Comparison of ENCODE assay signal across 10 mouse cellular contexts in the genomic region with DNA sequence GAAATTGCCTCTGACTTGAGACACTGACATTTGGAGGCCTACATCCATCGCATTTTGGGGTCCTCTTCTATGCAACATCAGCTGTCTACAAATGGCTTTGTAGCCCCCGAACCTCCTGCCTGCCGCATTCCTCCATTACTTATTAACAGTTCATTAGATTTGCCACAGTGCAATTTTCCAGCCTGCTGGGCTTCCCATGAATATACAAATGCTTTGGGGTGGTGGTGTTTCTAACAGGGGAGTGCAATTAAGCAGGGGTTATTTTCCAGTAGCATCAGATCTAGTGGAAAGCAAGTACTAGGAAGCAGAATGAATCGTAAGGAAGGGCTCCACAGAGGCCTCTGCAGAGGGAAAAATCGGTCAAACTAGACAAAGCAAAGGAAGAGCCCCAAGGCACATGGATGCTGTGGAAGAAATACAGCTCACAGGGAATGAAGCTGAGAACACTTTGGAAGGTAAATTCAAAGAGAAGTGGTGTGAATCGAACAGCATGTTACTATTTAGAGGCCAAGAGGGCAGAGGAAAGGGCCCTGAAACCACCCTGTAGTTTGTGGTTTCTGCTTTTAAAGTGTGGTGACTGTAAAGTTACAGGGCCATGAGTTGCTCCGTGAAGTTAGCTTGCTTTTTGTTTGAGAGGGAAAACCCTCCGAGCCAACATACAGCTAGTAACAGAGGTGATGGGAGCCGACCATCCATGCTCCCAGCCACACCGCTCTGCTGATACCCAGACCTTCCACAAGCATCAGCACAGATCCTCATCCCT.
DNase-seq lines count a peak whose midpoint lies in the region; ATAC-seq and TF ChIP-seq lines count a peak whose summit lies in the region.
"Had no signal": no experiment of that assay in that cellular context is flagged by ENCODE, and none has a peak within 500 bp of the region (broad histone marks: within the 10 kb centered on the region; RNA-seq: fewer than 3 reads in every experiment).

No protein-coding gene starts in this region.

- 33% methylated on average over 10 of the region's 10 CpGs for WGBS in hindbrain, embryonic 16.5 days
- WGBS in intestine, postnatal 0 days = 66% methylated on average over 10 of the region's 10 CpGs
- 71% methylated on average over 10 of the region's 10 CpGs for WGBS in heart, adult 2 months

- H3K4me3 ChIP-seq in CH12.LX (replicated peaks in 1 of 3; ENCODE audit: low read depth in 2 of 3, low read length in 2 of 3, poor library complexity in 1 of 3) = no peak overlapping the region
- no peak overlapping the region for H3K4me3 ChIP-seq in hindbrain, embryonic 16.5 days (ENCODE audit: low read length)
- no peak overlapping the region for H3K4me3 ChIP-seq in intestine, postnatal 0 days (ENCODE audit: low read depth, low read length)
- no peak overlapping the region for H3K4me3 ChIP-seq in heart, adult 2 months
- H3K4me3 ChIP-seq: limb, embryonic 12.5 days had no signal

- no peak for TF ChIP-seq CTCF in CH12.LX (conservative IDR thresholded peaks at IDR 0.05 in 1 of 2, IDR thresholded peaks at IDR 0.05 in 1 of 2; ENCODE audit: low read depth in 2 of 2, low read length in 2 of 2)
- no peak for TF ChIP-seq CTCF in intestine, postnatal 0 days (IDR thresholded peaks at IDR 0.05; ENCODE audit: low read depth)
- no peak for TF ChIP-seq CTCF in heart, adult 2 months (IDR thresholded peaks at IDR 0.05)

- no peak overlapping the region for H3K27ac ChIP-seq in CH12.LX (ENCODE audit: insufficient read depth, low read depth)
- no peak overlapping the region for H3K27ac ChIP-seq in hindbrain, embryonic 16.5 days (ENCODE audit: low read depth, low read length)
- no peak overlapping the region for H3K27ac ChIP-seq in intestine, postnatal 0 days (ENCODE audit: low read depth, low read length)
- no peak overlapping the region for H3K27ac ChIP-seq in heart, adult 2 months
- H3K27ac ChIP-seq: limb, embryonic 12.5 days had no signal

- dilution Hi-C loops in CH12.LX (cut with MboI; ENCODE audit: extremely low pct_ligation_motif_present, extremely low pct_unique_long_range_greater_than_20kb, low sequenced_read_pairs) = no loop called here

- H3K9ac ChIP-seq in CH12.LX (ENCODE audit: insufficient read depth, low read depth) = no peak overlapping the region
- no peak overlapping the region for H3K9ac ChIP-seq in hindbrain, embryonic 16.5 days (ENCODE audit: low read depth, low read length)
- no peak overlapping the region for H3K9ac ChIP-seq in intestine, postnatal 0 days (ENCODE audit: low read depth, low read length)
- no peak overlapping the region for H3K9ac ChIP-seq in heart, adult 2 months (ENCODE audit: low read depth, low read length)
- H3K9ac ChIP-seq: limb, embryonic 12.5 days; lung, embryonic 14.5 days had no signal

- H3K27me3 ChIP-seq in CH12.LX (replicated peaks) = no peaks in the 10 kb centered on the region
- H3K27me3 ChIP-seq in hindbrain, embryonic 16.5 days (replicated peaks; ENCODE audit: control insufficient read depth, insufficient read depth, low read length) = no peaks in the 10 kb centered on the region
- H3K27me3 ChIP-seq in intestine, postnatal 0 days (replicated peaks; ENCODE audit: control insufficient read depth, insufficient read depth, low read length) = no peaks in the 10 kb centered on the region
- no peaks in the 10 kb centered on the region for H3K27me3 ChIP-seq in heart, adult 2 months (ENCODE audit: control insufficient read depth, insufficient read depth, low read length)
- H3K27me3 ChIP-seq: limb, embryonic 12.5 days had no signal

- peaks cover 4 to 16% of the 10 kb centered on the region in 2 experiments for H3K4me1 ChIP-seq in CH12.LX (ENCODE audit: control insufficient read depth in 1 of 2, insufficient read depth in 2 of 2)
- H3K4me1 ChIP-seq in hindbrain, embryonic 16.5 days (ENCODE audit: control insufficient read depth, insufficient read depth, low read depth, low read length) = peaks cover 5% of the 10 kb centered on the region
- no peaks in the 10 kb centered on the region for H3K4me1 ChIP-seq in intestine, postnatal 0 days (replicated peaks; ENCODE audit: control insufficient read depth, insufficient read depth, low read length)
- H3K4me1 ChIP-seq in heart, adult 2 months (ENCODE audit: control insufficient read depth, insufficient read depth, low read length) = no peaks in the 10 kb centered on the region

- no peak for TF ChIP-seq RAD21 in CH12.LX (IDR thresholded peaks at IDR 0.05; ENCODE audit: low read depth, low read length)

- TF ChIP-seq POLR2A in CH12.LX (IDR thresholded peaks at IDR 0.05; ENCODE audit: low read depth, low read length) = no peak
- TF ChIP-seq POLR2A in heart, adult 2 months (IDR thresholded peaks at IDR 0.05; ENCODE audit: insufficient read depth, low read depth, low read length) = no peak

- H3K36me3 ChIP-seq in CH12.LX (replicated peaks in 1 of 2; ENCODE audit: control insufficient read depth in 1 of 2, insufficient read depth in 1 of 2, low read length in 1 of 2) = no peaks in the 10 kb centered on the region
- H3K36me3 ChIP-seq in hindbrain, embryonic 16.5 days (ENCODE audit: control insufficient read depth, insufficient read depth, low read length) = no peaks in the 10 kb centered on the region
- no peaks in the 10 kb centered on the region for H3K36me3 ChIP-seq in intestine, postnatal 0 days (ENCODE audit: control insufficient read depth, insufficient read depth)
- H3K36me3 ChIP-seq in heart, adult 2 months (ENCODE audit: control insufficient read depth, insufficient read depth, low read length) = no peaks in the 10 kb centered on the region
- H3K36me3 ChIP-seq: limb, embryonic 12.5 days had no signal

- ATAC-seq in common myeloid progenitor, adult 5-6 weeks (replicated peaks; ENCODE audit: low read depth, poor library complexity, severe bottlenecking) = peak; percentile 47
- 0 out of 2 replicates have a peak, but pooled peaks have one; percentile 20 for ATAC-seq in hindbrain, embryonic 16.5 days
- ATAC-seq in megakaryocyte, adult 5-6 weeks (ENCODE audit: poor library complexity, severe bottlenecking) = peak; percentile 27; the same call in 1 of the 2 replicates
- no peak for ATAC-seq in intestine, postnatal 0 days

- no peaks in the 10 kb centered on the region for H3K9me3 ChIP-seq in CH12.LX (replicated peaks; ENCODE audit: low read length)
- H3K9me3 ChIP-seq in hindbrain, embryonic 16.5 days (ENCODE audit: control insufficient read depth, low read length) = no peaks in the 10 kb centered on the region
- no peaks in the 10 kb centered on the region for H3K9me3 ChIP-seq in intestine, postnatal 0 days (ENCODE audit: control insufficient read depth)
- H3K9me3 ChIP-seq: limb, embryonic 12.5 days had no signal

- TF ChIP-seq EP300 in CH12.LX (IDR thresholded peaks at IDR 0.05; ENCODE audit: low read length) = no peak
- TF ChIP-seq EP300 in heart, adult 2 months (IDR thresholded peaks at IDR 0.05; ENCODE audit: insufficient read depth, low read depth, low read length) = no peak

- H3K4me2 ChIP-seq in CH12.LX (ENCODE audit: insufficient read depth, low read depth, poor library complexity, severe bottlenecking) = peak overlapping the region; percentile 76
- no peak overlapping the region for H3K4me2 ChIP-seq in hindbrain, embryonic 16.5 days (ENCODE audit: low read length)
- H3K4me2 ChIP-seq in intestine, postnatal 0 days (replicated peaks; ENCODE audit: low read depth) = no peak overlapping the region
- H3K4me2 ChIP-seq: limb, embryonic 12.5 days; lung, embryonic 14.5 days had no signal

- in situ Hi-C loops in CH12.LX (cut with MboI; ENCODE audit: low pct_ligation_motif_present, low pct_unique_long_range_greater_than_20kb, low sequenced_read_pairs) = no loop called here

- intact Hi-C loops in heart, postnatal 36 days (cut with DNase I) = no loop called here
- intact Hi-C loops in heart, adult 2 months (cut with DNase I) = no loop called here

- DNase-seq in CH12.LX (ENCODE audit: extremely low read depth) = peak; percentile 34
- DNase-seq in spleen, postnatal 10 days (ENCODE audit: low spot score in 2 of 2) = no peak
- no peak for DNase-seq in heart, postnatal 36 days
- DNase-seq in heart, adult 2 months = no peak
- DNase-seq: lung, embryonic 14.5 days had no signal

- H3K79me2 ChIP-seq in CH12.LX (replicated peaks; ENCODE audit: control insufficient read depth, extremely low read depth, insufficient read depth, poor library complexity, severe bottlenecking) = no peaks in the 10 kb centered on the region
- H3K79me2 ChIP-seq in heart, adult 2 months (replicated peaks; ENCODE audit: control insufficient read depth, insufficient read depth, low read length) = no peaks in the 10 kb centered on the region

TF ChIP-seq in CH12.LX, 34 proteins besides CTCF, POLR2A, EP300 and RAD21:
- no peak for TF ChIP-seq CHD1 (IDR thresholded peaks at IDR 0.05; ENCODE audit: low read depth, low read length)
- no peak for TF ChIP-seq TCF12 (IDR thresholded peaks at IDR 0.05; ENCODE audit: low read depth, low read length)
- no peak for TF ChIP-seq IRF4 (IDR thresholded peaks at IDR 0.05; ENCODE audit: low read depth, low read length)
- TF ChIP-seq CHD2 (IDR thresholded peaks at IDR 0.05; ENCODE audit: low read length) = no peak
- TF ChIP-seq MAX (IDR thresholded peaks at IDR 0.05; ENCODE audit: low read length) = no peak
- TF ChIP-seq USF1 (IDR thresholded peaks at IDR 0.05; ENCODE audit: low read depth, low read length) = no peak
- TF ChIP-seq GABPA (IDR thresholded peaks at IDR 0.05; ENCODE audit: insufficient replicate concordance, low read depth, low read length) = no peak
- TF ChIP-seq NRF1 (IDR thresholded peaks at IDR 0.05; ENCODE audit: low read depth, low read length) = no peak
- TF ChIP-seq ZC3H11A (IDR thresholded peaks at IDR 0.05; ENCODE audit: low read depth, low read length) = no peak
- TF ChIP-seq MEF2A (IDR thresholded peaks at IDR 0.05; ENCODE audit: borderline replicate concordance, low read depth, low read length) = no peak
- no peak for TF ChIP-seq ZNF384 (IDR thresholded peaks at IDR 0.05; ENCODE audit: low read depth, low read length)
- no peak for TF ChIP-seq JUN (IDR thresholded peaks at IDR 0.05; ENCODE audit: insufficient read depth, low read depth, low read length)
- no peak for TF ChIP-seq MXI1 (IDR thresholded peaks at IDR 0.05; ENCODE audit: low read depth, low read length)
